Mouse (Mus musculus) testis, adult 2 months (tissue): ENCODE results near the gene Ccdc187.

Experiments
- CTCF ChIP-seq: fragments of 200-500 bp; IDR thresholded peaks from 2 replicates; pipeline ENCODE4 v1.5.1; 2012; ENCODE audit warnings: low read depth, mild to moderate bottlenecking, inconsistent platforms, low read length, moderate library complexity; ENCODE audit not compliant: control insufficient read depth, insufficient read depth, insufficient replicate concordance
- POLR2A ChIP-seq: fragments of 200-500 bp; IDR thresholded peaks from 2 replicates; pipeline ENCODE4 v1.6.1; 2012; ENCODE audit warnings: low read depth, mild to moderate bottlenecking, inconsistent platforms, low read length, moderate library complexity; ENCODE audit not compliant: control insufficient read depth

GRCm38 (mm10) chr2:26298208-26298855 is 4.0 kb upstream of the Ccdc187 start:
- TF ChIP-seq CTCF = no peak
- no peak for TF ChIP-seq POLR2A
